Mouse (Mus musculus): ENCODE results near the gene Castor2.

DNA sequence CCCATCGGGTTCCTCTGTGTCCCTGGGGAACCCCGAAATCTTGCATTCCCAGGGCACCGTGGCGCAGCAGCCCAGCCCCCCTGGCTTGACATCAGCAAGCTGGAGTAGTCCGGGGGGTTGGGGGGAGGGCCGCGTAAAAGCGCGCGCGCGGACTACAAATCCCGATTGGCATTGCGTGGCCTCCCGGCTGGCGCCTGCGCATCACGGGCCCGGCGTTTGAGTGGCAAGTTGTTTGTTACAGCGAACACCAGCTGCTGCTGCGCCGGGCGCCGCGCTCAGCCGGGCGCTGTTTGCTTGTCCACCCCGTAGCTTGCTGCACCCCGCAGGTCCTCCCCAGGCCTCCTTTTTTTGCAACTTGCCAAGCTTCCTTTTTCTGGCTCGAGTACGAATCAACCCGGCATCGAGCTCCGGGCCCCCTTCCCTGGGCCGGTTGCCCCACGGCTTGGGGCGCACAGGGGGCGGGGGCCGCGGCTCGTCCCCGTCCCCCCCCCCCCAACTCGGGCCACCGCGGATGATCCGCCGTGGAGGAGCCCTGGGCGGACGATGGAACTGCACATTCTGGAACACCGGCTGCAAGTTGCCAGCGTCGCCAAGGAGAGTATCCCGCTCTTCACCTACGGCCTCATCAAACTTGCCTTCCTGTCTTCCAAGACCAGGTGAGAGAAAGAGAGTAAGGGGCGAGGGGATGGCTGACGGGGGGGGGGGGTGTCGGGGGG is at the start of gene Castor2:
- TF ChIP-seq CTCF (IDR thresholded peaks at IDR 0.05; ENCODE audit: extremely low read depth, insufficient read depth, low read length) (no peak), POLR2A (IDR thresholded peaks at IDR 0.05; ENCODE audit: extremely low read depth, insufficient read depth, low read length) (peak; percentile 90)
